Mouse (Mus musculus) gastrocnemius, adult 2 months (tissue): ENCODE data around the gene Gm10203. TPM values are rescaled to one million over a fixed set of nuclear protein-coding genes. Genes with fewer than 3 reads are reported as not detected.

ENCODE experiments used
- DNase-seq: peaks from one replicate; pipeline ENCODE4 v3.0.0; 2022
- H3K27ac ChIP-seq: fragments of 200-600 bp; 2 replicates; pipeline ENCODE4 v1.8.1; 2022; ENCODE audit warnings: mild to moderate bottlenecking
- H3K4me3 ChIP-seq: fragments of 200-600 bp; 2 replicates; pipeline ENCODE4 v1.8.1; 2022; ENCODE audit warnings: mild to moderate bottlenecking, moderate library complexity
- CTCF ChIP-seq: fragments of 200-600 bp; IDR thresholded peaks from 2 replicates; pipeline ENCODE4 v1.8.1; 2022; ENCODE audit warnings: antibody characterized with exemption, mild to moderate bottlenecking, moderate library complexity
- intact Hi-C: fragments of 180-260 bp; cut with DNase I; formaldehyde crosslinking; loops from one replicate; pipeline ENCODE4 v1.15.1; 2025
- total RNA-seq, 2 experiments: library from RNA; stranded (reverse); gene quantifications; 2 replicates each; pipeline ENCODE4 v1.2.3; 2021

Gene Gm10203
- total RNA-seq, 2 experiments from 2014 or later: not detected

DNA sequence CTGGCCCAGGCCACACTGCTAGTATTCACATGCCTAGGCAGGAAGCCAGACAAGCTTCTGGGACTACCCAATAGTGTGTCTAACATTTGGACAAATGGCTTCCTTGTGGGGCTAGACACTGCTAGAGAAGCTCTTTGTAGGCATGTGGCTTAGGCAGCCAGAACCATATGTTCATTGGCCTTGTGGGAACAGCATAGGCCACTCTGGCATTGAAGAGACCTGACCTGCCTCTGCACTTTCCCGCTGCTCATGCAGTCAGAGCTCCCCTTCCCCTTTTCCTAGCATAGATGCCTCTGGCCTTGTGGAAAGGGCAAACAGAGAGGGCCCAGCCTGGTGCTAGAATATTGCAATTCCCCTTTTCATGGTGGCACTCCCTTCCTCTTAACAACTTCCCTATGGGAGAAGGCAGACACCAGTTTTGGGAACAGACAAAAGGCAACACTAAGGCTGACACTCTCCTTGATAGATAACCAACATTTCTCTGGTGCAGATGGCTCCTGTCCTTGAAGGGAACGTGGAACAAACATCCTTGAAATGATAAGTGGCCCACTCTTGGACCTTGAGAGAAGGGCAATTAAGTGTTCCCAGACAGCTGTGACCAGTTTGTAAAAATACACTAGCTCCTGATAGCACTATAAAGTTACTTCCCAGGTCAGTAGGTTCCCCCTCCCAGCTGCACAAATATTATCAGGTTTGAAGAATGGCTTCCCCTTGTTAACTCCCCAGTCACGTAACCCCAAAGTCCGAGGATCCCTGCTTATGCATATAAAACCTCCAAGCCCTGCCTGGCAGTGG lies 44.1 kb downstream of the Gm10203 start:
- no peak for TF ChIP-seq CTCF
- Histone ChIP-seq H3K27ac (0 out of 2 replicates have a peak overlapping the region, but pooled peaks have one; percentile 4), H3K4me3 (no peak overlapping the region)
- intact Hi-C loops: no loop called here
- no peak for DNase-seq

GRCm38 (mm10) chr6:149174932-149175570 lies 45.1 kb downstream of the Gm10203 start:
- Histone ChIP-seq H3K4me3 (no peak overlapping the region), H3K27ac (peak overlapping the region; percentile 35)
- peak; percentile 38 for DNase-seq
- TF ChIP-seq CTCF: no peak
- intact Hi-C loops: no loop called here

DNA sequence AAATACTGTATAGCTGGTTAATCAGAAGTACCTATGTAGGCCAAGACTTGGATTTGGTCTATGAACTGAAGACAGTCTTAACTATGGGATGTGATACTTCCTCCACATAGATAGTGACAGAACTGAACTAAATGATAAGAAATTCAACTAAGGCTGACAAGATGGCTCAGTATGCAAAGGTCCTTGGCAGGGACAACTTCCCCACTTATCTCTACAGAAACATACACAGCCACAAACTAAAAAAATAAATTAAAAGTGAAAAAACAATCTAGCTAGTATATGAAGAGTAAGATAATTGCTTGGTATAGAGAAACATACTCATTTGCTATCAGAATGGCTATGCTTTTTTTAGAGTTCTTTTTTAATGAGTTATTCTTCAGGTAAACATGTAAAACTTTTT lies 49.1 kb downstream of the Gm10203 start:
- no peak overlapping the region for H3K27ac ChIP-seq
- no peak for DNase-seq
- intact Hi-C loops: no loop called here
- H3K4me3 ChIP-seq: no peak overlapping the region
- no peak for TF ChIP-seq CTCF

Other genes with a start within 250 kb of the Gm10203 start
- gene Caprin2, start 233.9 kb upstream of the Gm10203 start, total RNA-seq: 1 to 10 TPM; 2.7 to 3.4 TPM
- gene Sinhcaf, start 183.7 kb upstream of the Gm10203 start, total RNA-seq: 1 to 10 TPM; 1.2 to 2.0 TPM
- 1 to 10 TPM; 4.8 to 9.1 TPM for gene Dennd5b, start 28.5 kb upstream of the Gm10203 start, total RNA-seq
- 10 to 100 TPM; 13.7 to 14.8 TPM for gene Etfbkmt, start 9.7 kb downstream of the Gm10203 start, total RNA-seq
- 10 to 100 TPM; 12.5 to 16.2 TPM for gene Amn1, start 58.5 kb downstream of the Gm10203 start, total RNA-seq
- gene Resf1, start 179.2 kb downstream of the Gm10203 start, total RNA-seq: 10 to 100 TPM; 14.9 to 27.7 TPM